Mouse (Mus musculus) lung, embryonic 16.5 days (tissue): ENCODE data around the gene Mlf2. TPM values are rescaled to one million over a fixed set of nuclear protein-coding genes. Genes with fewer than 3 reads are reported as not detected.
A peak's percentile ranks its signal among the peaks of the same experiment; 100 is the strongest.

Source experiments
- ATAC-seq: fragments of 200-750 bp; cut with Nextera tagmentation; 2 replicates; pipeline ENCODE4 v1.8.0; 2017; ENCODE audit warnings: low read depth, mild to moderate bottlenecking, moderate library complexity
- H3K27ac ChIP-seq: fragments of 300-500 bp; sonication (generic); 2 replicates; pipeline ENCODE4 v1.5.1; 2014; ENCODE audit warnings: mild to moderate bottlenecking, control low read depth, low read length
- H3K27me3 ChIP-seq: fragments of 300-500 bp; sonication (generic); 2 replicates; pipeline ENCODE4 v1.6.1; 2014; ENCODE audit warnings: low read depth, low read length, mixed read lengths; ENCODE audit not compliant: control insufficient read depth, insufficient read depth
- H3K36me3 ChIP-seq: fragments of 300-500 bp; sonication (generic); 2 replicates; pipeline ENCODE4 v1.6.1; 2014; ENCODE audit warnings: low read length; ENCODE audit not compliant: control insufficient read depth, insufficient read depth
- H3K4me1 ChIP-seq: fragments of 300-500 bp; sonication (generic); replicated peaks from 2 replicates; pipeline ENCODE4 v1.6.1; 2014; ENCODE audit warnings: low read length, mixed read lengths; ENCODE audit not compliant: control insufficient read depth, insufficient read depth
- H3K4me2 ChIP-seq: fragments of 300-500 bp; sonication (generic); 2 replicates; pipeline ENCODE4 v1.6.1; 2014; ENCODE audit warnings: low read depth, low read length, control low read depth
- H3K4me3 ChIP-seq: fragments of 300-500 bp; sonication (generic); 2 replicates; pipeline ENCODE4 v1.5.1; 2014; ENCODE audit warnings: mild to moderate bottlenecking, low read length, control low read depth
- H3K9ac ChIP-seq: fragments of 300-500 bp; sonication (generic); 2 replicates; pipeline ENCODE4 v1.6.1; 2014; ENCODE audit warnings: low read length, control low read depth
- H3K9me3 ChIP-seq: fragments of 300-500 bp; sonication (generic); 2 replicates; pipeline ENCODE4 v1.6.1; 2016; ENCODE audit warnings: low read length; ENCODE audit not compliant: control insufficient read depth
- WGBS: fragments of 180-500 bp; shearing (Covaris S2); extraction: QIAGEN DNeasy Blood & Tissue Kit; methylation state at CpG from one replicate; pipeline ENCODE4 v1.1.7; 2014; 5-methylcytosine and 5-hydroxymethylcytosine counted together
- polyA plus RNA-seq: library from polyadenylated mRNA; unstranded; fragments of >200 nt; fragmentation: Nextera tagmentation; extraction: Ambion mirVana; gene quantifications from 2 replicates; pipeline ENCODE4 v1.2.1, GENCODE M21; 2015

Gene Mlf2
- polyA plus RNA-seq, 1 experiment from 2014 or later = 323 TPM

DNA sequence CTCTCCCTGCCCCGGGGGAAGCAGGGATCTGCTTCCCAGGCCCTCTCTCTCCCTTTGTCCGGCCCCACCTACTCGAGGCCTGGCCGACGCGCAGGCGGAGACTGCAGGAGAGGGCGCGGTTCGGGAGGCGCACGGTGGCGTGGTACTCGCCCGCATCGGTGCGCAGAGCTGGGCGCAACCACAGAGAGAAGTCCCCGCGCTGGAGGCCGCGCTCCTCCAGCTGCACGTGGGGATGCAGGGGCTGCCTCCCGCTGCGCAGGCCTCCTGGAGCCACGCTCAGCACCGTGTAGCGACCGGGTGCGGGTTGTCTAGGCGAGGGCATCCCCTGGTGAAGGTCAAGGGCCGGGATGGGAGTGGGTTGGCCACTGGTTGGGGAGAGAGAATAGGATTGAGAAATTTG lies 21.2 kb upstream of the Mlf2 start:
- WGBS = 8% methylated on average over 32 of the region's 32 CpGs
- peak; percentile 15; the same call in 1 of the 2 replicates for ATAC-seq
- H3K27me3 ChIP-seq = peaks cover 7% of the 10 kb centered on the region; the same call in 1 of the 2 replicates
- H3K4me3 ChIP-seq = peak overlapping the region; percentile 22
- peak overlapping the region; percentile 45 for H3K4me2 ChIP-seq
- H3K9me3 ChIP-seq = no peaks in the 10 kb centered on the region
- H3K4me1 ChIP-seq = peaks cover 15% of the 10 kb centered on the region
- H3K9ac ChIP-seq = peak overlapping the region; percentile 56
- H3K36me3 ChIP-seq = peaks cover 21% of the 10 kb centered on the region
- no peak overlapping the region for H3K27ac ChIP-seq

DNA sequence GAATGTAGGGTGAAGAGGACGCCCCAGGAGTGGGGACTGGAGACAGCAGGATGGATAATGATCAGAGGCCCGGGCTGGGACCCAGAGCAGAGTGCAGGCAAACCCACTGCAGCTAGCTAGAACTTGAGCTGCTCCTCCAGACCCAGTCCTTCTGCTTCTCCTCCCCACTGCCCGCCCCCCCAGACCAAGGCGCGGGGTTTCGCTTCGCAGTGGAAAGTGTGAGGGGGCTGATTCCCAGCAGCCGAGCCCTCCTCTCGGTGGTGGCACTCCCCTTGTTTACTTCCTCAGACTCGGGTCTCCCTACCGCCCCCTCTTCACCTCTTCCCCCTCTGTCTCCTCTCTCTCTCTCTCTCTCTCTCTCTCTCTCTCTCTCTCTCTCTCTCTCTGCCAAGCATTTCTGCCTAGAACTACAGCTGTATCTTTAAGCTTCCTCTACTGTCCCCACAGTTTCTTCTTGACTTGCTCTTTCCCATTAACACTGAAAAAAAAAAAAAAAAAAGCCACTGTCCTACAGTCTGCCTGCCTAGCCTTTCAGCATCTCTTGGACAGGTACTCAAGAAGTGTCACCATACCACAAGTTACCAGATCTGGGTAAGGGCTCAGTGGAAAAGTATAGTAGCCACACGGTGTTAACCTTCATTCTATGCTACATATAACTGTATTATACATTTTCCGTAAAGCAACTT lies 19.5 kb upstream of the Mlf2 start, which contains the start of gene Lag3:
Gene Lag3 (minus strand): TSS at position 173 of the 686 bp plus-strand sequence.
- Histone ChIP-seq H3K4me3 (no peak within 1 kb of the TSS), H3K9me3 (no peaks in the 10 kb centered on the region), H3K27ac (no peak within 1 kb of the TSS), H3K4me1 (peaks cover 22% of the 10 kb centered on the region), H3K27me3 (peaks cover 7% of the 10 kb centered on the region; the same call in 1 of the 2 replicates), H3K4me2 (peak within 1 kb of the TSS; percentile 37; the same call in 1 of the 2 replicates), H3K9ac (peak within 1 kb of the TSS; percentile 31; the same call in 1 of the 2 replicates), H3K36me3 (peaks cover 22% of the 10 kb centered on the region)
- 16% methylated on average over 12 of the region's 13 CpGs for whole genome bisulfite sequencing
- ATAC-seq = peak; percentile 18; the same call in 1 of the 2 replicates

DNA sequence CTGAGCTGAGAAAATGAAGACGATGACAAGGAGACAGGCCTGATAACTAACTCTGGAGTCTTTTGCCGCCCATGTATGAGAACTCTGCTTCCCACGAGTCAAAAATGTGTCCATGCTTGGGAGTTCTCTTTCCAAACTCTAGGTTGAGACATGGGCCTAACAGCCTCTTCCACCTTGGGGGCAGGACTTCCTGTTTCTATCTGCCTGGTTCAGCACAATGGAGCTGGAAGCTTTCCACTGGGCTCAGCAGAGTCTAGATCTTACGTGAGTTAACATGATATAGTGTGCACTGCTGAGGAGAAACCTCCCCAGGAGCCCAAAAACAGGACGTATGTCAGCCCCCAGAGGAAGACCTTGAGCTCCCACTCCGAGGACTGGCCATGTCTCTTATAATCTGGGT lies 18.0 kb upstream of the Mlf2 start:
- no peak overlapping the region for H3K4me2 ChIP-seq
- H3K4me1 ChIP-seq = peaks cover 22% of the 10 kb centered on the region
- H3K27me3 ChIP-seq = peaks cover 7% of the 10 kb centered on the region; the same call in 1 of the 2 replicates
- H3K27ac ChIP-seq = no peak overlapping the region
- ATAC-seq = no peak
- H3K9ac ChIP-seq = no peak overlapping the region
- H3K9me3 ChIP-seq = no peaks in the 10 kb centered on the region
- H3K4me3 ChIP-seq = no peak overlapping the region
- peaks cover 22% of the 10 kb centered on the region for H3K36me3 ChIP-seq
- WGBS = 51% methylated on average over 6 of the region's 6 CpGs

DNA sequence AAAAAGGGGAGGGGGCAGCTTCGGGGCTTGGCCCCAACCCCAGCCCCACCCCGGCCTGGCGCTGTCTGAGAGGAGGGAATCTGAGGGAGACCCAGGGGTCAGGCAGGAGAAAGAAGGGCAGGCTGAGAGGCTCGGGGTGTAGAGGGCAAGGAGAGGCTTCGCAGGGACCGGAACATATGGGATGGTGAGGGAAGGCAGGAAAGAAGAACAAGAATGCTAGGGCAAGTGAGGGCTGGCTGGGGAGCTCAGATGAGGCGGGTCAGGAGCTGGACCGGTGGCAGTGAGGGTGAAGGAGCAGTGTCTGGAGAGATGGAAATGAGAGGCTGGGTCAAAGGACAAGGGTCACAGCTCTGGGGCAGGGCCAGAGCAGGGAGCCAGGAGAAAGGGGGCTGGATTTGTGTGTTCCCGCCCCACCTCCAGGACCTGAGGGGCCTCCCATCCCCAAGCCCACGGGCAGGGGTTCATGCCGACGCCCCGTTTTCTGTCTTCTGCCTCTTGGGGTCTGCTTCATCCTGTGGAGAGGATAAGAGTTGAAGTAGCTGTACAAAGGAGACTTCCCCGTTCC lies 17.4 kb upstream of the Mlf2 start:
- no peak for ATAC-seq
- Histone ChIP-seq H3K4me1 (peaks cover 28% of the 10 kb centered on the region), H3K27ac (no peak overlapping the region), H3K9ac (no peak overlapping the region), H3K9me3 (no peaks in the 10 kb centered on the region), H3K27me3 (peaks cover 7% of the 10 kb centered on the region; the same call in 1 of the 2 replicates), H3K4me2 (no peak overlapping the region), H3K4me3 (no peak overlapping the region), H3K36me3 (peaks cover 22% of the 10 kb centered on the region)
- WGBS = 67% methylated on average over 14 of the region's 14 CpGs

DNA sequence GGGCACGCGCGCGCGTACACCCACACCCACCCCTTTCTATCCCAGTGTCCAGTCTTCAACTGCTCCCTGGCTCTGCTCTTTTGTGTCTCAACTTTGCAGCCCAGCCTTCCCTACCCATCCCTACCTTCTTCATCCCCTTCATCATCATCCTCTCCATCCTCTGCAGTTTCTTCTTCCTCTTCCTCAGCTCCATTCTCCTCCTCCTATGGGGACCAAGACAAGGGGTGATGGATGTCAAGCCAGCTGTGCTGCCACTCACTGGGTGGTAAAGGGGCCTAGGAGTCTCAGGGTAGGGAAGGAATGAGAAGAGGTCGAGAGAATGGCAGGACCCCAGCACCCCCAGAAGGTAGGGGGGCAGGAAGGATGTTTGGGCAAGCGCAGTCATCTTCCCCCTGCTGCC lies 16.7 kb upstream of the Mlf2 start:
- Histone ChIP-seq H3K27me3 (peaks cover 7% of the 10 kb centered on the region; the same call in 1 of the 2 replicates), H3K4me2 (no peak overlapping the region), H3K4me3 (no peak overlapping the region), H3K27ac (no peak overlapping the region), H3K36me3 (peaks cover 22% of the 10 kb centered on the region), H3K9me3 (no peaks in the 10 kb centered on the region), H3K4me1 (peaks cover 31% of the 10 kb centered on the region), H3K9ac (no peak overlapping the region)
- no peak for ATAC-seq
- WGBS = 80% methylated on average over 7 of the region's 7 CpGs

DNA sequence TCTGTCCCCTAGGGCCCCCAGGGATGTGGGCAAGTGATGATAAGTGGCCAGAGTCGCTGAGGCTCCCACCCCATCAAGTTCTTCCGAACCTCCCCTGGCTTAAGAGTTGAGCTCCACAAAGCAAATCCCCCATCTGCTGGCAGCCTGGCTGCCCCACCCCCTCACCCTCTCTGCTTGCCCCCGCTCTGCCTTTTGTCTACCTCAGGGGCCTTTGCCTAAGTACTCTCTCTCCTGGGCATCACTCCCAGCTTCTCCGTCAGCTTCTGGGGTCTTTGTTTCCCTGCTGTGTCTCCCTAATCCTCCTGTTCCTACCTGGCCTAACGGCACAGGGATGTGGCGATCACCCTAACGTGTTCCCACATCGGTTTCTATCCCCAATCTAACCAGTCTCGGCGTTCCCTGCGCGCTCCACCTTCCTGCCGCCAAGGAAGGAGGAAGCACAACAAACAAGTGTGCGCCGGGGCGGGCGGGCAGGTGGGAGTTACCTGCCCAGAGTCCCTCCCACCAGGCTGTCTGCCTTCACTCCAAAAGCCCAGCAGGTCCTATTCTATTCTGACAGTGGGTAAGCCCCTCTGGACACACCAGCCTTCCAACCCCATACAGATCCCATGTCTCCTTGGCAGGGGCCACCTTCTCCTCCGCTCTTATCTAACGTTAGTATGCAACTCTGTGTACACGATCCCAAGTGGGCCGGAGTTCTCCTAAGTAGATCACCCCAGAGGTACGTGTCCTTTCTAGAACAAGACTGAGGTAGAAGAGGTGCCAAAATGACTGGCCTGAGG lies 15.8 kb upstream of the Mlf2 start:
- WGBS = 16% methylated on average over 22 of the region's 22 CpGs
- H3K4me1 ChIP-seq = peaks cover 28% of the 10 kb centered on the region
- ATAC-seq = no peak

DNA sequence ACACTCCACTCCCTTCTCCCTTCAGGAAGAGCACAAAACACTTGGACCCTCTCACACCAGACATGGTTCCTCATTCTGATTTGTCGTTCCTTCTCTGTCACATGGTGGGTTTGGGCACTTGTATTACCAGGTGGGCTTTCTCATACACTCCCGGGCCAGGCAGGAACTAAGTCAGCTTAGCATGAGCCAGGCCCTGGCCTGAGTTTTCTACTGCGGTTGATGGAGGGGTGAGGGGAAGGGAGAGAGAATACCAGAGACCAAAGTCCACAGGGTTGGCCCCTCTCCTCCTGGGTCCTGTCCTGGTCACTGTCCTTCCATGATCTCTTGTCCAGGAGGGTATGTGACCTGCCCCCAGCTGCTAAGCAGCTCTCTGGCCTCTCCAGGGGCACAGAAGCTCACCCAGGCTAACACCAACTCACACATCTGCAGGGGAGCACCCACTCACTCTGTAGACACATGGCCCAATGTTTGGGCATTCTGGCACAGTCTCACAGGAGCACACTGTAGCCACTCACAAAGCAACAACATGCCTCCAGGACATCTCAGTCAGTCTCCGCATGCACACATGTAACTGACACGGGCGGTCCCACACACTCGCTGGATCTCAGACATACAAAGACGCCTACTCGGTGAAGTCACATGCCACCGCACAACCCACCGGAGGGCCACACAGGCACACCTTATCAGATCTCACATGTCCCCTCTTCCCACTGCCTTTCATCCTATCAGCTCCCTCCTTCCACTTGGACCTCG lies 15.1 kb upstream of the Mlf2 start:
- H3K9ac ChIP-seq = peak overlapping the region; percentile 95
- peak overlapping the region; percentile 95 for H3K4me3 ChIP-seq
- H3K9me3 ChIP-seq = no peaks in the 10 kb centered on the region
- H3K27ac ChIP-seq = peak overlapping the region; percentile 100
- peak overlapping the region; percentile 92 for H3K4me2 ChIP-seq
- no peaks in the 10 kb centered on the region for H3K27me3 ChIP-seq
- H3K4me1 ChIP-seq = peaks cover 33% of the 10 kb centered on the region
- ATAC-seq = no peak
- WGBS = 4% methylated on average over 12 of the region's 12 CpGs
- peaks cover 22% of the 10 kb centered on the region for H3K36me3 ChIP-seq

More for the DNA sequence above, 15.8 kb upstream of the Mlf2 start:
- Histone ChIP-seq H3K4me2 (peak overlapping the region; percentile 92), H3K9me3 (no peaks in the 10 kb centered on the region), H3K9ac (peak overlapping the region; percentile 95), H3K27me3 (no peaks in the 10 kb centered on the region), H3K4me3 (peak overlapping the region; percentile 95), H3K36me3 (peaks cover 22% of the 10 kb centered on the region), H3K27ac (peak overlapping the region; percentile 2)

DNA sequence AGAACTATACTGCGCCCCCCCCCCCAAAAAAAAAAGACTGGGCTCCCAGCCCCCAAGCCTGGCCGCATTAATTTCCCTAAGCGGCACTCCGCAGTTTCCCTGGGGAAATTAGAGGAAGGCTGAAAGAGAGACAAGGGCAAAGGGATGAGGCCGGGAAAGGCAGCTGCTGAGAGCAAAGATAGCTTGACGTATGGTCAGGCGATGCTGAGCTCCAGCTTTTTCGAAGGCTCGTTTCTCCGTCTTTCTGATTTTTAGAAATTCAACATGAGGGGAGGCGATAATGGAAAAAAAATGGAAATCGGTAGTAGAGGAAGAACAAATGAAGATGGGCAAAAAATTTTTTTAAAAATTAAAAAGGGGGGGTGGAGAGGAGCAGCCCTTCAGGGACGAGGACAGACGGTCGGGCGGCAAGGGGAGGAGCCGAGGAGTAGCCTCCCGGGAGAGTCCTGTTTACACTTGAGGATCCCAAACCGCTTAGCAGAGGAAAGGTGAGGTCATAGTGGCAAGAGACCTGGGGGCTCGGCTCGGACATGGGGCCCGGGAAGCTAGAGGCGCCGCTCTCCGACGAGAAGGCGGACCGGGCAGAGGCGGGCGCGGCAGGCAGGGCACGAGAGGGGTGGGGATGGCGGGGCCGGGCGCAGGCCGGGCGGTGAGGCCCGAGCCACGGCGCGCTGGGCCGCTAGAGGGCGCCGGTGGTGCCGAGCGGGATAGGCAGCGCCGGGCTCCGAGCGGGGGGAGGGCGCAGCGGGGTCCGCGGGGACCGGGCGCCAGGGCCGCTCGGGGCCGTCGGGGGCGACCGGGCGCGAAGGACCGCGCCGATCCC lies 14.3 kb upstream of the Mlf2 start:
- ATAC-seq = peak; percentile 72

More for the DNA sequence above, 14.3 kb upstream of the Mlf2 start:
- H3K4me3 ChIP-seq = peak overlapping the region; percentile 95
- no peaks in the 10 kb centered on the region for H3K9me3 ChIP-seq
- no peaks in the 10 kb centered on the region for H3K27me3 ChIP-seq
- H3K27ac ChIP-seq = peak overlapping the region; percentile 100
- H3K4me1 ChIP-seq = peaks cover 41% of the 10 kb centered on the region
- WGBS = under 1% methylated on average over 43 of the region's 67 CpGs
- peaks cover 22% of the 10 kb centered on the region for H3K36me3 ChIP-seq
- peak overlapping the region; percentile 95 for H3K9ac ChIP-seq
- H3K4me2 ChIP-seq = peak overlapping the region; percentile 92
